ENCODE assay signal across 18 mouse cellular contexts in the genomic region with DNA sequence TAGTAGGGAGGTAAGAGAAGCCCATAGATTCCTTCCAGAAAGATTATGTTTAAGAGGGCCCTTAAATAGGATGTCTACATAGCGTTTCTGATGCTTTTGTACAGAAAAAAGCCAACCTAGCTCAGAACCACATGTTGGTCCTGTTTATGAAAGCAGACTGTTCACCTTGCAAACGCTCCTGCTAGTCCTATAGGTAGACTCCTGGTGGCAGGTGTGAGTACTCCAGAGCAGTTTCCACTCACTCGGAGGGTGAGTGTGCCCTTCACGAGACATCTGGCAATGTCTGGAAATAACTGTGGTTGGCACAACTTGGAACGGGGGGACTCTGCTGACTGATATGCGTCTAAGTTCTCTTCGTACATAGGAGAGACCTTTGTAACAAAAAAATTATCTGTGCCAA. TPM values are rescaled to one million over a fixed set of nuclear protein-coding genes. Genes with fewer than 3 reads are reported as not detected.
DNase-seq lines count a peak whose midpoint lies in the region; ATAC-seq and TF ChIP-seq lines count a peak whose summit lies in the region.
"Had no signal": no experiment of that assay in that cellular context is flagged by ENCODE, and none has a peak within 500 bp of the region (broad histone marks: within the 10 kb centered on the region; RNA-seq: fewer than 3 reads in every experiment).

No protein-coding gene starts in this region.

- no peak overlapping the region for H3K4me3 ChIP-seq in heart, embryonic 15.5 days
- H3K4me3 ChIP-seq in brown adipose tissue, adult 24 weeks (ENCODE audit: insufficient read depth, low read depth, low read length), result no peak overlapping the region
- H3K4me3 ChIP-seq in embryonic fibroblast, embryonic 13.5 days (ENCODE audit: insufficient read depth, low read length), result no peak overlapping the region
- H3K4me3 ChIP-seq: hindbrain, embryonic 10.5 days; midbrain, embryonic 13.5 days had no signal

- peak; percentile 21; the same call in 1 of the 2 replicates for TF ChIP-seq POLR2A in embryonic fibroblast, embryonic 13.5 days (IDR thresholded peaks at IDR 0.05; ENCODE audit: low read depth, low read length)

- H3K4me2 ChIP-seq in heart, embryonic 15.5 days, result peak overlapping the region; percentile 14; the same call in 1 of the 2 replicates
- H3K4me2 ChIP-seq: midbrain, embryonic 13.5 days had no signal

- WGBS in heart, embryonic 15.5 days, result 62% methylated on average over 7 of the region's 7 CpGs

- peaks cover 31% of the 10 kb centered on the region for H3K36me3 ChIP-seq in heart, embryonic 15.5 days

- no peak for ATAC-seq in heart, embryonic 15.5 days (replicated peaks; ENCODE audit: insufficient number of reproducible peaks, insufficient read depth, low FRiP score, low read depth)
- ATAC-seq: CD4-positive, CD25-positive, alpha-beta regulatory T cell, adult 4 months; forebrain, embryonic 14.5 days; inflammation-experienced regulatory T-cells, adult 6 months; midbrain, embryonic 13.5 days had no signal

- no peaks in the 10 kb centered on the region for H3K27me3 ChIP-seq in heart, embryonic 15.5 days
- H3K27me3 ChIP-seq: midbrain, embryonic 13.5 days had no signal

- DNase-seq in heart, adult 9 months (ENCODE audit: low spot score in 2 of 2), result no peak
- DNase-seq in lung, postnatal 25 days (ENCODE audit: low spot score), result peak; percentile 16
- no peak for DNase-seq in frontal cortex, postnatal 25 days (ENCODE audit: low spot score in 2 of 2)
- no peak for DNase-seq in retina, postnatal 1 day
- DNase-seq: adrenal gland, adult 2 months; cerebellum, adult 11-12 months; liver; right cerebral cortex, postnatal 14 days had no signal

- peak overlapping the region; percentile 99 for H3K27ac ChIP-seq in heart, embryonic 15.5 days
- 0 out of 2 replicates have a peak overlapping the region, but pooled peaks have one; percentile 6 for H3K27ac ChIP-seq in brown adipose tissue, adult 24 weeks (replicated peaks; ENCODE audit: low read depth, low read length)
- H3K27ac ChIP-seq in embryonic fibroblast, embryonic 13.5 days (ENCODE audit: insufficient read depth, low read length), result peak overlapping the region; percentile 96
- H3K27ac ChIP-seq: hindbrain, embryonic 10.5 days; kidney, postnatal 0 days; macrophage; midbrain, embryonic 13.5 days had no signal

- TF ChIP-seq CTCF in embryonic fibroblast, embryonic 13.5 days (IDR thresholded peaks at IDR 0.05; ENCODE audit: borderline replicate concordance, insufficient read depth, low read length), result no peak

- H3K9me3 ChIP-seq in heart, embryonic 15.5 days (replicated peaks), result no peaks in the 10 kb centered on the region
- H3K9me3 ChIP-seq: hindbrain, embryonic 10.5 days; midbrain, embryonic 13.5 days had no signal

- peaks cover 60% of the 10 kb centered on the region for H3K4me1 ChIP-seq in heart, embryonic 15.5 days (replicated peaks)
- H3K4me1 ChIP-seq in brown adipose tissue, adult 24 weeks (ENCODE audit: control insufficient read depth, insufficient read depth, insufficient read length, low read length), result peaks cover 13% of the 10 kb centered on the region; the same call in 1 of the 2 replicates
- peaks cover 20% of the 10 kb centered on the region for H3K4me1 ChIP-seq in embryonic fibroblast, embryonic 13.5 days (ENCODE audit: control insufficient read depth, insufficient read depth, low read length)
- H3K4me1 ChIP-seq: midbrain, embryonic 13.5 days had no signal

- peak overlapping the region; percentile 33; the same call in 1 of the 2 replicates for H3K9ac ChIP-seq in heart, embryonic 15.5 days
- H3K9ac ChIP-seq: midbrain, embryonic 13.5 days had no signal

RNA-seq across cellular contexts. Expression of gene Camk2g, which starts 26.0 kb away (rescaled TPM):
- 75.7 and 76.8 TPM in 2 replicates for polyA plus RNA-seq in heart, embryonic 15.5 days (2015; fragmentation: Nextera tagmentation; extraction: Ambion mirVana)
- 9.3 and 12.8 TPM in 2 replicates for polyA plus RNA-seq in brown adipose tissue, adult 24 weeks (2012; ENCODE audit: insufficient read depth, insufficient read length, missing spikeins)
- 105 and 138 TPM in 2 replicates for polyA plus RNA-seq in embryonic fibroblast, embryonic 13.5 days (2011; ENCODE audit: insufficient read length, low read depth, missing spikeins)

RNA-seq across cellular contexts. Expression of gene Ndst2, which starts 33.6 kb away (rescaled TPM):
- 13.8 and 17.8 TPM in 2 replicates for polyA plus RNA-seq in heart, embryonic 15.5 days (2015; fragmentation: Nextera tagmentation; extraction: Ambion mirVana)
- polyA plus RNA-seq in brown adipose tissue, adult 24 weeks (2012; ENCODE audit: insufficient read depth, insufficient read length, missing spikeins), result 3.9 and 4.8 TPM in 2 replicates
- polyA plus RNA-seq in embryonic fibroblast, embryonic 13.5 days (2011; ENCODE audit: insufficient read length, low read depth, missing spikeins), result 27.3 and 32.0 TPM in 2 replicates

Comparison
In these comparisons a context has a peak if more than half of its experiments do, and no peak if none do; other contexts are left out.
1. H3K27ac ChIP-seq: peak in every context shown above with its lines; median percentile 99 in heart, embryonic 15.5 days; 96 in embryonic fibroblast, embryonic 13.5 days; 6 in brown adipose tissue, adult 24 weeks.